Mouse (Mus musculus): ENCODE data around the gene Gbx1. TPM values are rescaled to one million over a fixed set of nuclear protein-coding genes. Genes with fewer than 3 reads are reported as not detected.
A peak's percentile ranks its signal among the peaks of the same experiment; 100 is the strongest.
"Not testable (repeated sequence)": the region's sequence is repeated elsewhere in the genome, so short reads cannot be mapped to it uniquely, and the experiment has no call there.

Gene Gbx1
- 1.2 and 2.3 TPM in 2 replicates for polyA plus RNA-seq (2015; fragmentation: Nextera tagmentation; extraction: Ambion mirVana)

- Histone ChIP-seq H3K4me3 (peak within 1 kb of the TSS; percentile 41), H3K4me2 (replicated peaks) (peak within 1 kb of the TSS; percentile 70), H3K27me3 (peaks cover 73% of the 10 kb centered on the region), H3K36me3 (no peaks in the 10 kb centered on the region), H3K4me1 (peaks cover 14% of the 10 kb centered on the region), H3K27ac (replicated peaks) (no peak within 1 kb of the TSS), H3K9ac (replicated peaks) (peak within 1 kb of the TSS; percentile 29), H3K9me3 (no peaks in the 10 kb centered on the region)
- 0 out of 2 replicates have a peak, but pooled peaks have one; percentile 12 for ATAC-seq (replicated peaks)
- 1% methylated on average over 41 of the region's 49 CpGs for WGBS
Measured at GRCm38 (mm10) chr5:24526889-24527230, at the start of gene Gbx1. Gene Gbx1, minus strand, starts transcription at chr5:24527202.

GRCm38 (mm10) chr5:24576801-24577182, 49.8 kb upstream of the Gbx1 start:
- Histone ChIP-seq H3K4me1 (peaks cover 22% of the 10 kb centered on the region), H3K4me3 (peak overlapping the region; percentile 68), H3K9ac (replicated peaks) (peak overlapping the region; percentile 67), H3K4me2 (replicated peaks) (peak overlapping the region; percentile 95), H3K27me3 (no peaks in the 10 kb centered on the region), H3K36me3 (peaks cover 33% of the 10 kb centered on the region), H3K9me3 (no peaks in the 10 kb centered on the region), H3K27ac (replicated peaks) (peak overlapping the region; percentile 76)
- WGBS, result under 1% methylated on average over 32 of the region's 32 CpGs
- peak; percentile 36; the same call in 1 of the 2 replicates for ATAC-seq (replicated peaks)

- 89% methylated on average over 1 of the region's 1 CpGs for WGBS
- Histone ChIP-seq H3K4me1 (peaks cover 22% of the 10 kb centered on the region), H3K9ac (replicated peaks) (0 out of 2 replicates have a peak overlapping the region, but pooled peaks have one; percentile 67), H3K36me3 (peaks cover 41% of the 10 kb centered on the region), H3K4me2 (replicated peaks) (peak overlapping the region; percentile 95), H3K27ac (replicated peaks) (no peak overlapping the region), H3K4me3 (peak overlapping the region; percentile 68), H3K9me3 (no peaks in the 10 kb centered on the region), H3K27me3 (no peaks in the 10 kb centered on the region)
- ATAC-seq (replicated peaks), result no peak
Measured at GRCm38 (mm10) chr5:24575948-24576347, 48.9 kb upstream of the Gbx1 start.

DNA sequence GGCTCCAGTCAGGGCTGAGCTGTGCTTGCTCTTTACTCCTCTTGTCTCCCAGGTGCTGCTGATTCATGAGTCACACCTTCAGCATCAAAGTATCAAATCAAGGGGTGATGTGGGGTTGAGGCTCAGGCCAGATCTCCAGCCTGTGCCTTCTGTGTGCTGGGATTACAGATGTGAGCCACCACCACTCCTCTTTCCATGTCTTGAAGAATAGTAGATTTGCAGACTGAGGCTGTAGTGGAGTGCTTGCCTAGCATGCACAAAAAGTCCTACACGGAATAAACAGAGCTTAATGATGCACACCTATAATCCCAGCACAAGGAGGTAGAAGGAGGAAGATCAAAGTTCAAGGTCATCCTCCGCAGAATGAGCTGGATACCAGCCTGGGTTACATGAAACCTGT, 29.7 kb upstream of the Gbx1 start, which contains the start of gene 4931409K22Rik:
Gene 4931409K22Rik (minus strand): TSS at position 101 of the 400 bp plus-strand sequence.
- no peak within 1 kb of the TSS for H3K4me3 ChIP-seq
- H3K4me2 ChIP-seq (replicated peaks), result no peak within 1 kb of the TSS
- WGBS, result 73% methylated on average over 2 of the region's 2 CpGs
- peaks cover 1% of the 10 kb centered on the region; the same call in 1 of the 2 replicates for H3K4me1 ChIP-seq
- no peaks in the 10 kb centered on the region for H3K36me3 ChIP-seq
- H3K27me3 ChIP-seq, result no peaks in the 10 kb centered on the region
- no peak within 1 kb of the TSS for H3K27ac ChIP-seq (replicated peaks)
- no peak within 1 kb of the TSS for H3K9ac ChIP-seq (replicated peaks)
- H3K9me3 ChIP-seq, result no peaks in the 10 kb centered on the region
- no peak for ATAC-seq (replicated peaks)

DNA sequence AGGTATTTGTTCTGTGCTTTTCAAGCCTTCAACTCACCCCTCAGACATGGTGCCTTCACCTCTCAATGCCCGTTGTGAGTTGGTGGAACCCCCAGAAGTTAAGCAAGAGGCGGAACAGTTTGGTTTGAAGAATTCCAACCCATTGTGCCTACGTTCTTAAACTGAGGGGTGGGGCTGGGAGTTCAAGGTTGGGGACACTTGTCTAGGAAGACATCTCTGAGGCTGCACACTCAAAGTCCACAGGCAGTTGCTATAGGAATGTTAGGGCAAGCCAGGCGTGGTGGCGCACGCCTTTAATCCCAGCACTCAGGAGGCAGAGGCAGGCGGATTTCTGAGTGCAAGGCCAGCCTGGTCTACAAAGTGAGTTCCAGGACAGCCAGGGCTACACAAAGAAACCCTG, 28.3 kb upstream of the Gbx1 start:
- peaks cover 15% of the 10 kb centered on the region for H3K4me1 ChIP-seq
- H3K9me3 ChIP-seq; ATAC-seq (replicated peaks); H3K36me3 ChIP-seq; H3K4me2 ChIP-seq (replicated peaks); H3K4me3 ChIP-seq; H3K9ac ChIP-seq (replicated peaks); H3K27me3 ChIP-seq; H3K27ac ChIP-seq (replicated peaks): not testable (repeated sequence)
- WGBS, result 93% methylated on average over 7 of the region's 7 CpGs

GRCm38 (mm10) chr5:24553621-24554244, 26.7 kb upstream of the Gbx1 start:
- no peak for ATAC-seq (replicated peaks)
- no peak overlapping the region for H3K4me3 ChIP-seq
- no peaks in the 10 kb centered on the region for H3K36me3 ChIP-seq
- H3K9ac ChIP-seq (replicated peaks), result no peak overlapping the region
- peaks cover 16% of the 10 kb centered on the region for H3K4me1 ChIP-seq
- no peak overlapping the region for H3K4me2 ChIP-seq (replicated peaks)
- H3K9me3 ChIP-seq, result no peaks in the 10 kb centered on the region
- H3K27ac ChIP-seq (replicated peaks), result no peak overlapping the region
- 85% methylated on average over 5 of the region's 5 CpGs for WGBS
- peaks cover 3% of the 10 kb centered on the region; the same call in 1 of the 2 replicates for H3K27me3 ChIP-seq

GRCm38 (mm10) chr5:24551317-24551688, 24.3 kb upstream of the Gbx1 start:
- H3K4me1 ChIP-seq, result peaks cover 16% of the 10 kb centered on the region
- H3K4me3 ChIP-seq, result peak overlapping the region; percentile 12; the same call in 1 of the 2 replicates
- H3K27me3 ChIP-seq, result peaks cover 3% of the 10 kb centered on the region; the same call in 1 of the 2 replicates
- no peaks in the 10 kb centered on the region for H3K36me3 ChIP-seq
- peak overlapping the region; percentile 43 for H3K4me2 ChIP-seq (replicated peaks)
- H3K27ac ChIP-seq (replicated peaks), result peak overlapping the region; percentile 76
- ATAC-seq (replicated peaks), result no peak; the same call in 1 of the 2 replicates
- H3K9me3 ChIP-seq, result no peaks in the 10 kb centered on the region
- 42% methylated on average over 2 of the region's 2 CpGs for WGBS
- H3K9ac ChIP-seq (replicated peaks), result no peak overlapping the region; the same call in 1 of the 2 replicates

DNA sequence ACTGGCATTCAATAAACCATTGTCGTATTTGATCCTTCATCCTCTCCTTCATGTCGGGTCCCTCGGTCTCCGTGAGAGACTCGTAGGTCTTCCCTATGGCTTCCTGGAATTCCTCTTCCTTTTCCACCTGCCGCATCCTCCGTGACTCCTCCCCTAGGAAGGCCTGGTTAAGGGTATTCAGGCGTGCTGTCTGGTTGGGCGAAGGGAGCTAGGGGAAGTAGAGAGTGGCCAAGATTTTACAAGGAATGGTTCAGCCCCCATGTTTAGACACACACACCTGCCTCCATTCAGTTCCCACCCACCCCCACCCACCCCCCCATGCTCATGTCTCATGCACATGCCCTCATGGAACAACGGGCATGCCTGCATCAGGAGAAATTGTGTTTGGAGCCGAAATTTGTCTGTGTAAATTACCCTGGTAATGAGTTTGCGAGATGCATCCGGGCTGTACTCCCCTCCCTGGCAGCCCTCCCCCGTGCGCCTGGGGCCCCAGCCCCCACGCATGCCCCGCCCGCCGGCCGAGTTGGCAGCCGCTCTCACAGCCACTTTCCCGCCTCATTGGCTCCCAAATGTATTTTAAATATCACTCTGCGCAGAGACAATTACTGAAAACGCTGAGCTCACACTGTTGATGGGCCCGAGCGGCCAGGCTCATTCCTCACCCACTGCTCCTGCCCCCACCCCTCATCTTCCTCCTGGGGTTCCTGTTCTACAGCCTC, 23.8 kb upstream of the Gbx1 start:
- peak; percentile 90 for ATAC-seq (replicated peaks)
- H3K4me1 ChIP-seq, result peaks cover 16% of the 10 kb centered on the region
- peak overlapping the region; percentile 43 for H3K4me2 ChIP-seq (replicated peaks)
- H3K36me3 ChIP-seq, result no peaks in the 10 kb centered on the region
- 17% methylated on average over 26 of the region's 26 CpGs for WGBS
- H3K9ac ChIP-seq (replicated peaks), result no peak overlapping the region; the same call in 1 of the 2 replicates
- peak overlapping the region; percentile 12; the same call in 1 of the 2 replicates for H3K4me3 ChIP-seq
- H3K27ac ChIP-seq (replicated peaks), result peak overlapping the region; percentile 76
- H3K9me3 ChIP-seq, result no peaks in the 10 kb centered on the region
- H3K27me3 ChIP-seq, result peaks cover 3% of the 10 kb centered on the region; the same call in 1 of the 2 replicates

DNA sequence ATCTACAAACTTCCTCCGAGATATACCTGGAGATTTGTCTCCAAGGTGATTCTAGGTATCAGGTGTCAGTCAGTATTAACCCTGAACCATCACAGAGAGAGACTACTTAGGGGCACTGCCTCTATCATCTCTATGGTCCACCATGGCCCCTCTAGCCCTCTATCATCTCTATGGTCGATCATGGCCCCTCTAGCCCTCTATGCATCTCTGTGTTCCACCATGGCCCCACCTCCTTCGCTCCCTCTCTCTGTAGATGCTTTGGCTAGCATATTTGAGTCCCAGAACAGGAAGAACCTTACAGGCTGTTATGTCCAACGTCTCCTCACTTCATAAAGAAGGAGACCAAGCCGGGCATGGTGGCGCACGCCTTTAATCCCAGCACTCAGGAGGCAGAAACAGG, 15.6 kb upstream of the Gbx1 start:
- Histone ChIP-seq H3K9me3 (no peaks in the 10 kb centered on the region), H3K36me3 (no peaks in the 10 kb centered on the region), H3K4me3 (no peak overlapping the region), H3K27ac (replicated peaks) (no peak overlapping the region), H3K9ac (replicated peaks) (no peak overlapping the region), H3K4me1 (0 out of 2 replicates have a peak, but pooled peaks cover 4% of the 10 kb centered on the region), H3K4me2 (replicated peaks) (no peak overlapping the region), H3K27me3 (no peaks in the 10 kb centered on the region)
- ATAC-seq (replicated peaks), result no peak
- 81% methylated on average over 7 of the region's 7 CpGs for WGBS

GRCm38 (mm10) chr5:24541144-24541569, 14.2 kb upstream of the Gbx1 start:
- 0 out of 2 replicates have a peak, but pooled peaks cover 8% of the 10 kb centered on the region for H3K4me1 ChIP-seq
- H3K27ac ChIP-seq (replicated peaks), result no peak overlapping the region
- no peak overlapping the region for H3K4me3 ChIP-seq
- ATAC-seq (replicated peaks), result no peak
- H3K4me2 ChIP-seq (replicated peaks), result no peak overlapping the region
- H3K9me3 ChIP-seq, result no peaks in the 10 kb centered on the region
- no peaks in the 10 kb centered on the region for H3K27me3 ChIP-seq
- 45% methylated on average over 6 of the region's 6 CpGs for WGBS
- no peaks in the 10 kb centered on the region for H3K36me3 ChIP-seq
- H3K9ac ChIP-seq (replicated peaks), result no peak overlapping the region

DNA sequence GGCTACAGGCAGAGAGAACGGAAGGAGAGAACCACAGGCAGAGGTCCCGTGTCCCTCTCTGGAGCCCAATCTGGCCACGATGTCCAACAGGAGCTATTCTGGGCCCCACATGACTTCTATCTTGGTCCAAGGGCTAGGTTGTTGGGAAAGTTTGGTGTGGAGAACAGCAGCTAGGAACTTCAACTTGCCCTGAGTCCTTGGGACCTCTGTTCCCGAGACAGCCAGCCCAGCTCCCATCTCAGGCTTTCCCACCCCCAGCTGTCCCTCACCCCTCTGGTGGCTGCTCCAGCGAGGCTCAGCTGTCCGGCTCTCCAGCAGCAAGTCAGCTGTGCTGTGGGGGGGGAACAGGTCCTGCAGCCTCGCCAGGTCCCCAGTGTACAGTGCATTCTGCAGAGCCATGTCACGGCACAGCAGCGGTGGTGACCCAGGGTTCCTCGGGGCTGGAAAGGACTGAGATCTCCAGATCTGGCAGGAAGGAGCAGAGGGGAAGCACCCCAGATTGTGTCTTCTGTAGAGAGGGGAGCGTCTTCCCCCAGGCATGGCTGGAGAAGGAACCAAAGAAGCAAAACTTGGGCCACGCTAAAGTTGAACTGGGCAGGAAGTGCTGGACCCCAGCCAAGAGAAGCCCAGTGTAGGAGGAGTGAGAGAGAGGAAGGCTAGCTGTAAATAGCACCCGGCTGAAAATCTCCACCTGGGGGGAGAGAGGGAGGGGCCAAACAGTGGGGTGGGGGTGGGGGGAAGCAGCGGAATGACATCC, 13.6 kb upstream of the Gbx1 start, which contains the start of gene Asb10:
Gene Asb10 (minus strand): TSS at position 592 of the 757 bp plus-strand sequence.
- 0 out of 2 replicates have a peak, but pooled peaks cover 8% of the 10 kb centered on the region for H3K4me1 ChIP-seq
- H3K9ac ChIP-seq (replicated peaks), result no peak within 1 kb of the TSS
- no peak within 1 kb of the TSS for H3K4me3 ChIP-seq
- H3K9me3 ChIP-seq, result no peaks in the 10 kb centered on the region
- H3K4me2 ChIP-seq (replicated peaks), result no peak within 1 kb of the TSS
- no peak for ATAC-seq (replicated peaks)
- no peak within 1 kb of the TSS for H3K27ac ChIP-seq (replicated peaks)
- 53% methylated on average over 14 of the region's 14 CpGs for WGBS
- H3K27me3 ChIP-seq, result no peaks in the 10 kb centered on the region
- no peaks in the 10 kb centered on the region for H3K36me3 ChIP-seq
